Mouse (Mus musculus): ENCODE results near the gene Carns1.
"Not testable (repeated sequence)": the region's sequence is repeated elsewhere in the genome, so short reads cannot be mapped to it uniquely, and the experiment has no call there.

The Carns1 gene

GRCm38 (mm10) chr19:4130106-4130505 is 45.2 kb downstream of the Carns1 start:
- DNase-seq (ENCODE audit: low spot score) = no peak

DNA sequence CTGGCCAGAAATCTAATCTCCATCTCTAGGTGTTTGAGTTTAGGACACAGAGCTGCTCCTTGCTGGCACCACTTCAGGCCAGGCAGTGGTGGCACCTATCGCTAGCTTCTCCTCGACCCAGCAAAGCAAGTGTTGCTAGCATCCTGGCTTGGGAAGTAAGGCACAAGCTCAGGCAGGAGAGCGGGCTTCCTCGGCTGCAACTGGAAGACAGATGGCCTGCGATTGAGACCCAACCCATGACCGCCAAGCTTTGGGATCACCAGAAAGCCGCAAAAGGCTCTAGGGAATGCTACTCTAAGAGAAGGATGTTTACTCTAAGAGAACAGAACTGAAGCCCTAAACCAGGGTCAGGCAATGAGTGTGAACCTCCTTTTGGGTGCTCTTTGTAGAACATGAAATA is 45.8 kb downstream of the Carns1 start:
- no peak for DNase-seq (ENCODE audit: low spot score)

- DNase-seq (ENCODE audit: low spot score) = no peak
Measured at GRCm38 (mm10) chr19:4126759-4127495, 48.4 kb downstream of the Carns1 start.

DNA sequence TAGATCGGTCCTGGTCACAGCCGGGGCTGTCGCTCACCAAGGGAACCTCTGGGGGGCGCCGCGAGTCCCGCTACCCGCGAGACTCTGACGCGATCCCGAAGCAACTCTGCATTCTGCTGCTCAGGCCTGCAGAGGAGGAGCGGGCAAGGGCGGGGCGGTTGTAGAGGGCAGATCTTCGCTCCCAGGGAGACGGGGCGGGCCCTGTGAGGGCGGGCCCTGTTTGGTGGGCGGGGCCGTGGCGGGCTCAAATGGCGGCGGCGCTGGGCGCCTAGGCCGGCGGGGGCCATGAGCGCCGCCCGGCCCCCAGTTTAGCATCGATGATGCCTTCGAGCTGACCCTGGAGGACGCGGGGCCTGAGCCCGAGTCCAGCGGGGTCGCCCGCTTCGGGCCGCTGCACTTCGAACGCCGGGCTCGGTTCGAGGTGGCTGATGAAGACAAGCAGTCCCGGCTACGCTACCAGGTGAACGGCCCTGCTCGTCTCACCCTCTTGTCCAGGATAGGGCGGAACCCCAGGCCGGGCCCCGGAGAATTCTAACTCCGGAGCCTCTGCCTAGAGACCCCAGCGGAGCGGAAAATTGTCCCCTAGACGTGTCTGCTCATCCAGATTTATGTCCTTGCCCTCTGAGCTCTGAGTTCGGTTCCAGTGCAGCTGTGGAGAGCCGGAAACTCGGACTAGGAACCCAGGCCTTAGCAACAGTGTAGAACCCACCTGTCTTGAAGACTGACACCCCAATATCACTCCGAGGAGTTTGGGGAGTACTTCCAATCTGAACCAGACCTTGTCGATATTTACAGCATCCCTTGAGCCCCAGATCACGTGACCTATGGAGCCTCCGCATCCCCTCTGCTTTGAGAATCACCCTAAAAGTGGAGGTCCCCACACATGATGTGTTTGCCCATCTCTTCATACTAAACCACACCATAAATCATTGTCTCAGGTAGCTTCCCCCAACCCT is 49.3 kb downstream of the Carns1 start, which contains the start of gene Aip:
Gene Aip (minus strand): TSS at position 118 of the 956 bp plus-strand sequence.
- DNase-seq (ENCODE audit: low spot score) = peak; percentile 98

DNA sequence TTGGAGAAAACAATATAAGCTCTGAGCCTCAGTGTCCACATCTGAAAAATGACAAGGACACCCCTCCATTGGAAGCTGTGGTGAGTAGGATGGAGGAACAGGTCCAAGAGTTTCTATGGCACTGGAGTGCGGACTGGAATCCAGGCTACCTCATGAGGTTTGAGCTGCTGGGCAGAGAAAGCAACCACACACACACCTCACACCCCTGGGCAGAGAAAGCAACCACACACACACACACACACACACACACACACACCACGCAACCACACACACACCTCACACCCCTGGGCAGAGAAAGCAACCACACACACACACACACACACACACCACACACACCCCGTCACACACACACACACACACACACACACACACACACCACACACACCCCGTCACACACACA is 50.0 kb downstream of the Carns1 start:
- not testable (repeated sequence) for DNase-seq (ENCODE audit: low spot score)

- no peak for DNase-seq (ENCODE audit: low spot score)
Measured at GRCm38 (mm10) chr19:4124432-4124831, 50.8 kb downstream of the Carns1 start.

DNA sequence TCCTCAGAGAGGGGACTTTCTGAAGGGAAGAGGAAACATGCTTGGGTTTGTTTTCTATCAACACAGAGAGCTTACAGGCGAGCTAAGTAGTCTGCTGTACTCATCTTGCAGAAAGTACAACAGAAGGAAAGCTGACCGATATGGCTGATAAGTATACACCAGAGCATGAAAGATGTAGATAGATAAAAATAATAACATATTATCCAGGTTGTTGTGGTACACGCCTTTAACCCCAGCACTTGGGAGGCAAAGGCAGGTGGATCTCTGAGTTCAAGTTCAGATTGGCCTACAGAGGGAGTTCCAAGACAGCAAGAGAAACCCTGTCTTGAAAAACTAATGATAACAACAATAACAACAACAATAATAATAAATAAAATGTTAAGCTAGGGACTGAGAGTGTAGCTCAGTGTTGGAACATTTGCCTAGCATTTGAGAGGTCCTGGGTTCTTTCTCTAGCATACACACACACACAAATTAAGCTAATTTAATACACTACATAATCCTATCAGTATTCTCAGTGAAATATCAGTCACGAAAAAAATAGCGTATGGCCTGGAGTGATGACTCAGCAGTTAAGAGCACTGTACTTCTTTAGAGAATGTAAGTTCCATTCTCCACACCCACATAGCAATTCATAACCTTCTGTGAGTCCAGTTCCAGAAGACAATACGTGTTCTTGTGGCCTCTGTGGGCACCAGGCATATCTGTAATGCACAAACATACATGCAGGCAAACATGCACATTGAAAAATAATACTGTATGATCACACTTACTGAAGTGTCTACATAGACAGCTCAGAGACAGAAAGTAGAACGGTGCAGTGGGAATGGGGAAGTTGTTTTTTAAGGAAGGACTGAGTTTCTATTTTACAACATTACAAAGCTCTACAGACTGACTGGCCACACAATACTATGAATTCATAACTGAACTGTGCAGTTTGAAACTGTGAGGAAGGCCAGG is 52.6 kb downstream of the Carns1 start:
- no peak for DNase-seq (ENCODE audit: low spot score)

- DNase-seq (ENCODE audit: low spot score) = not testable (repeated sequence)
Measured at GRCm38 (mm10) chr19:4121896-4122295, 53.4 kb downstream of the Carns1 start.

- peak; percentile 96 for DNase-seq (ENCODE audit: low spot score)
Measured at GRCm38 (mm10) chr19:4121097-4121805, 54.0 kb downstream of the Carns1 start.

DNA sequence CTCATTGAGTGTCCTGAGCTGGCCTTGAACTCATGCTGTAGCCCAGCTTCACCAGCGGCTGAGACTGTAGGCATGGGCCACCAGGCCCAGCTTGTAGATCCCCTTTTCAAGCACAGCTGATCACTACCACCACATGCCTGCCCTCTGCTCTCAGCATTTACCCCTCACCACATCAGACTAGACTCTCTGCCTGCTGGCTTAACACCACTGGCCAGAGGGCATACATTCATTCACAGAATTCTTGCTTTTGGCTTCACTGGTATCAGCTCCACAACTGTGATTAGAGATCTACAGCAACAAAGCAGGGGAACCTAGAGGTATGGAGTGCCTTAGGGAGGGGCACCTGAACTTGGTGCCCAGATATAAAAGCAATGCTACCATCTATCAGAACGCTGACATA is 54.8 kb downstream of the Carns1 start:
- no peak for DNase-seq (ENCODE audit: low spot score)

DNA sequence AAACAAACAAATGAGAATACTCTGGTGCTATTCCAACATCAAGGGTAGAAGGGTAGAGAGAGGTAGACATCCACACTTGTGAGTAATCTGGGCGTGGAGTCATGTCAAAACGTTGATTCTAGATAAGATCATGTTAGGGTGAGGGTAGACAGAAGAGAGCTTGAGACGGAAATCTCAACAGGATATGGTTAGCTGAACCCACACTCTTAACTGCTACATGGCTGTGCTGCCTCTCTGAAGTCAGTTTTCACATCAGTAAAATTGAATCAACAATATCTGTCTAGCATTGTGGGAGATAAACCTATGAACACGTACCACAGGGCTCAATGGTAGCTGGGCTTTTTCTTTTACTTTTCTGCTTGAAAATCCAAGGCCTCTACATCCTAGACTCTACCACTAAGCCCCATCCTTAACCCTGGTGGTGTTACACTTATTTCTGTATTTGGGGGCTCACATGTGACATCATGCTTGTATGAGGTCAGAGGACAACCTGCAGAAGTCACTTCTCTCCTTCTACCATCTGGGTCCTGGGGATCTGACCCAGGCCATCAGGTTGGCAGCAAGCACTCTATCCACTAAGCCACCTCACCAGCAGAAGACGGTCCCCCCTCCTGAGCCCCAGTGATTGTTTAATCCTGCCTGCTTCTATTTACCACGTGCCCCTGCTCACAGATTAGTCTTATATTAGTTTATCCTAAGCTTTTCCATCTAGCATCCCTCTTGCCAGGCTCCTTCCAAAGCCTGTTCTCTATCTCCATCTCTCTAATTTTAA is 55.4 kb downstream of the Carns1 start:
- no peak for DNase-seq (ENCODE audit: low spot score)

DNA sequence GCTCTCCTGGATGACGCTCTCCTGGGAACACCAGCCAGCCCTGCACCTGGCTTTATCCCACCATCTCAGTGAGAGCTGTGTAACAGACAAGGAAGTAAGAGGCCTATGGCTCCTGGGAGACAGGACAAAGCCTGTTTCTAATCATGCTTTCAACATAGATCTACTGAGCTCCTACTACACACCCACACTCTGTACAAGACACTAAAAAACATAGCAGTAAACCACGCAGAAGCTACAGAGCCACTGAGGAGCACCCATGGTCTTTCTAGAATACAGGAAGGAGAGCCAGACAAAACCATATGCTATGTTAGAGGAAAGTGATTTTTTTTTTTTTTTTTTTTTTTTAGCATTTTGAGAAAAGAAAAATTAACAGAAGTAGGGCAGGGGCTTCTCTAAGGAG is 56.9 kb downstream of the Carns1 start:
- no peak for DNase-seq (ENCODE audit: low spot score)

GRCm38 (mm10) chr19:4117006-4117405 is 58.3 kb downstream of the Carns1 start:
- DNase-seq (ENCODE audit: low spot score) = no peak

GRCm38 (mm10) chr19:4115816-4116215 is 59.5 kb downstream of the Carns1 start:
- no peak for DNase-seq (ENCODE audit: low spot score)

DNA sequence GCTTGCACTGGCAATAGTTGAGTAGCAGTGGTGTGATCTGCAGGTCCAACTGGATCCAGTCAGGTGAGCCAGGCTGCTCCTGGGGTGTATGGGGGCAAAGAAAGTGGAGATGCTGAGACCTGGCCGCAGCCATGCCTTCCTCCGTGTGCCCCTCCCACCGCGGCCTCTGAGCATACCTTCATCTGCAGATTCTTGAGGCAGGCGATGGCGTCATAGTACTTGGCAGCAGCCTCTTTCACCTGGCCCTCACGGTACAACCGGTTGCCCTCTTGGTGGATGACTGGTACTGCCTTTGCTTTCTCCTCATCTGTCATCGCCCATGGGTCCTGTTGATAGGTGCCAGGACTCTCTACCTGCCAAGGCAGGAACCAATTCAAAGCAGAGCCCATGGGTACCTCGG is 60.1 kb downstream of the Carns1 start:
- no peak for DNase-seq (ENCODE audit: low spot score)

DNA sequence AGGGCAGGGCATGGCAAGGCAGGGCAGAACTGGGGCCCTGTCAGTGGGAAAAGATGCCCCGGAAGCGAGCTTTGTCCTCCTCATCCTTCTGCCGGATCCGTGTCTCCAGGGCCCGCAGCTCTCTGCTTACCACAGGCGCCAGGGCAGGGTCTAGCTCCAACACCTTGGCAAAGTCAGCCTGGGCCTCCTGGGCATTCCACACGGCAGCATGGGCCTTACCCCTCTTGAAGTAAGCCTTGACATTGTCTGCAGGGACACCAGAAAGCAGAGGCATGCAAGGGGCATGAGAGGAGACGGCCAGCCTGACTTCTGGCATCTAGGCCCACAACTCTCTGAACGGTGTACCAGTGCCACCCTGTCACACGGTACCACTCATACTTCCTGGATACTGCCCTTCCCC is 60.7 kb downstream of the Carns1 start:
- no peak for DNase-seq (ENCODE audit: low spot score)

All from ovary, adult 18-20 months (tissue).